Mouse (Mus musculus) ES-Bruce4 (cell line): ENCODE measurements around the gene Tube1.

Source experiments
- CTCF ChIP-seq: IDR thresholded peaks from one replicate; pipeline ENCODE4 v1.8.1; 2011; ENCODE audit warnings: low read depth, low read length
- POLR2A ChIP-seq: IDR thresholded peaks from one replicate; pipeline ENCODE4 v1.8.1; 2011; ENCODE audit warnings: low read length; ENCODE audit not compliant: insufficient read depth

GRCm38 (mm10) chr10:39142216-39142615 lies 8.4 kb downstream of the Tube1 start:
- TF ChIP-seq CTCF (no peak), POLR2A (no peak)
